Mouse (Mus musculus): ENCODE data around the gene Xrcc2.
"Not testable (repeated sequence)": the region's sequence is repeated elsewhere in the genome, so short reads cannot be mapped to it uniquely, and the experiment has no call there.

Gene Xrcc2

GRCm38 (mm10) chr5:25705567-25706349, at the start of gene Xrcc2:
Gene Xrcc2, minus strand, starts transcription at chr5:25705825.
- DNase-seq = peak; percentile 96

DNA sequence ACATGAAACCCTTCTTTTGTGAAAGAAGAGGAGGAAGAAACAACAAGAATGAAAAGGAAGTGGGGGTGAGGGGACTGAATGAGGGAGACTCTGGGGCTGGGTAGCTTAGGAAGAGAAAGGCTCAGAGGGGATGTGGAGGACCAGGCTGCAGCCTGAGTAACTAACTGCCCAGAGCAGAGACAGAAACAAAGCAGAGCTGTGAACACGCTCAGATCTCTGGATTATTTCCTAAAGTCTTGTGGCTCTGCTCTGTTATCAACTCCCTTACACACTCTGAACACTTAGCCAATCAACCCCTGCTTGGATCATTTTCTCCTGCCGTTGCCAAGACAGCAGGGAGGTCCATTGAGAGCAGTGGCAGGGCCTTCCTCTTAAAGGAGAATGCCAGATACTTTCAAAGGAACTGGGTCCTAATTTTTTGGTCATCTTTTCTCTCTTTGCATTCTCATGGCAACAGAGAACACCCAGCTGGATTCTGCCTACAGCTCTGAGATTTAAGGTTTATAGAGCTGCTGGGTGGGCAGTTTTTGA, 48.7 kb upstream of the Xrcc2 start:
- peak; percentile 46 for DNase-seq

- DNase-seq = no peak
These were observed 48.1 kb upstream of the Xrcc2 start for GRCm38 (mm10) chr5:25753556-25754235.

DNA sequence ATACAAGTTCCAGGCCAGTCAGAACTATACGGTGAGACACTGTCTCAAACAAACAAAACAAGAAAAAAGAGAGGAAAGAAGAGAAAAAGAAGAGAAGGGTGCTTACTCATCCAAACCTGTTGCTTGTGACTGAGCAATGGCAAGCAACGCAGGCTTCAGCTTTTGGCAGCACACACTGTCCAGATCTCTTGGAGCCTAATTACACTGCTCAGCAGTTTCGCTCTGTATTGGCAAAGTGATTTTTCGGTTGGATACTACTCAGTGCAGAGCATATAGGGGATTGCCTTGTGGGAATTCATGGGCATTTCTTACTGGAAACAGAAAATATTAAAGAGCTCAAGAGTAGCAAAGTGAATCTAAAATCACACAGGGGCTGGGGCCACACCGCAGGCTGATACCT, 47.2 kb upstream of the Xrcc2 start:
- peak; percentile 47 for DNase-seq

- DNase-seq = no peak
These were observed 45.9 kb upstream of the Xrcc2 start for GRCm38 (mm10) chr5:25751552-25751951.

DNA sequence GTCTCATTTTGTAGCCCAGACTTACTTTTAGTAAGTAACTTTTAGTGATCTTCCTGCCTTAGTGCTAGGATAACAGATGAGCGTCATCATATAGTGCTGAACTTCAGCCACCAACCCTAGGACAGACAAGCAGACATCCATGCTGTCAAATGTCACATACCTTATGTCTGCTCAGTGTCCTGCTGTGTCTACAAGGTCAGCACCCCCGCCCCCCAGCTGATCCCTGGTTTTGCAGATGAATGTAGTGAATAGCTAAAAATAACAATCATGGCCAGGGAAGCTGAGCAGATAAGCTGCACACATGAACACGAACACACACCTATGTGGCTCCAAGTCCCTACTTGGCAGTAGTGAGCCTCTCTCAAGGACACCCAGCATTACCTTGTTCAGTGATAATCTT, 43.0 kb upstream of the Xrcc2 start:
- DNase-seq = no peak

DNA sequence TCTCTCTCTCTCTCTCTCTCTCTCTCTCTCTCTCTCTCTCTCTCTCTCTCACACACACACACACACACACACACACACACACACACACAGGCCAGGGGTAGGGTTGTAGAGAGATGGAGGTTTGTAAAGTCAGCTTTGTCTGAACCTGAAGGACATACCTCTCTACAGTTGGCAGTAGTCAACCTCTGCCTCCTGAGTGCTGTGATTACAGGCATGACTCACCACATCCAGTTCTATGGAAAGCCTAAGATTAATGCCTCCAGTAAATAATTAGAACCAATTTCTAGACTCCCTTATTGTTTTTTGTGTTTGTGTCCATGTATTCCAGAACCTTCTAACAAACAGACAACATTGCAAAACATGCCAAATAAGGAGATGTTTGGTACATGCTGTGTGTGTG, 42.3 kb upstream of the Xrcc2 start:
- no peak for DNase-seq

- not testable (repeated sequence) for DNase-seq
These were observed 33.3 kb upstream of the Xrcc2 start for GRCm38 (mm10) chr5:25738902-25739301.

GRCm38 (mm10) chr5:25738448-25738847, 32.8 kb upstream of the Xrcc2 start:
- DNase-seq = no peak

DNA sequence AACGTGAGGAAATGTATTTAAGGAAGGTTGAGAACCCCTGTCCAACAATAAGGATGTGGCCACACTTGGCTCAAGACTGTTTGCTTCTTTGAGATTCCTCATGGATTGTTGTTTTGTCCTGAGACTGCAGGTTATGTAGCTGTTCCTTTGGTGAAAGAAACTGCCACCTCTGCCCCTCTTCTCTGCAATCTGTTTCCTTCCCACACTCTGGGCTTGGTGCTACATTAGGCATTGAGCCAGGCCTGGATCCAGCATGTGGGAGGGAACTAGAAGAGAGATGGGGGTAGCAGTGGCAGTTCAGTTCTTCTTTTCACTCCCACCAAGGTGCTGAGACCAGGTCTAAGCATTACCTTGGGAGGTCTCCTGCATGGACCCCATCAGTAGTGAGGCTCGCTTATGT, 30.2 kb upstream of the Xrcc2 start:
- DNase-seq = peak; percentile 82

DNA sequence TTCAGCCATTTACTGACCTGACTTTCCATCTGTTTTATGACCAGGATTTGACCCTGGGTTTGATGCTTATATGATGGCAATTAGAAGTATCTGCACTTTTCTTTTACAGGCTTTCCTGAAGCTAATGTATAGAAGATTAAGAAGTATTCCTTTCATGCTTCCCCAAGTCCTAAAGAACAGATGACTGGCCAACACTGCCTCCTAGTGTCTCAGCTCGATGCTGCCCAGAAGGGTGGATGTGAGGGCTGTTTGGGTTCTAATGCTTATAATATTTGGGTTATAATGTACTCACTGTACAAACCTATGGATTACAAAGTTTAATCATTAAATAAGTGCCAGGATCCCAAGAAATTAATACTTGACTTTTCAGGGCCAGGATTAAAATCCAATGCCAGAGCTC, 28.7 kb upstream of the Xrcc2 start:
- no peak for DNase-seq

DNA sequence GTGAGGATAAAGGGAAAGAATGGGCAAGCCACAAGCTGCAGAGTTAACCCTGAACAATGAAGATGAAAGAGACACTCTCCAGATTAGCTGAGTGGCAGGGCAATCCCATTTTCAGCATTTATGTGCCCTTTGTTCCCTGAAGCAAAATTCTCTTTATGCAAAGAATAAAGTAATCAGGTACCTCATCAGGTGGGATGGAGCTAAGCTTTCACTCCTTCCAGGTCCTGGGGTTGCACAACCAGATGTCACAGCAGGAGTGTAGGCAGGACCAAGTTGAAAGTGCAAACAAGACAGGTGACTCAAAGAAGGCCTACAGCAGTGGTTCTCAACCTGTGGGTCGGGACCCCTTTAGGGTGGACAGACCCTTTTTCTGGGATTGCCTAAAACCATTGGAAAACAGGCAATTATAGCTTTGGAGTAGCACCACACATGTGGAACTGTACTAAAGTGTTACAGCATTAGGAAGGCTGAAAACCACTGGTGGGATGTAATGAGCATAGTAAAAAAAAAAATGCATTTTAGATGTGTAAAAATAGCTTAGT, 18.6 kb upstream of the Xrcc2 start:
- no peak for DNase-seq

DNA sequence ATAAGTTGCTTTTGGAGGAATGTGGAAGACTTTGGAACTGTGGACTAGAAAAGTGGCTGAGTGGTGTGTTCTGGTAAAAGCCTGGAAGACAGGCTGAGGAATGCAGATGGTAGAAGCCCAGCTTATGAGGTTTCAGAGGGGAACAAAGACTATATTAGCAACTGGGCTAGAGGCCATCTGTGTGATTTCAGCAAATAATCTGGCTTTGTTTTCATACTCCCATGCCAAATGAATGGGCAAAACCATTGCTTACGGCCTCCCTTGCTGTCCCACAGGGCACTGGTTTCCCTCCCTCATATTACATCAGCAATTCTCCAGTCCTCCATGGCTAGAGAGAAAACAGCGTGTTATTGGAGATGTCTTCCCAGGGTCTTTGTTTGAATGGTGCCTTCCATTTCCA, 17.4 kb upstream of the Xrcc2 start:
- DNase-seq = no peak

- peak; percentile 14 for DNase-seq
These were observed 13.8 kb upstream of the Xrcc2 start for GRCm38 (mm10) chr5:25719390-25719789.

DNA sequence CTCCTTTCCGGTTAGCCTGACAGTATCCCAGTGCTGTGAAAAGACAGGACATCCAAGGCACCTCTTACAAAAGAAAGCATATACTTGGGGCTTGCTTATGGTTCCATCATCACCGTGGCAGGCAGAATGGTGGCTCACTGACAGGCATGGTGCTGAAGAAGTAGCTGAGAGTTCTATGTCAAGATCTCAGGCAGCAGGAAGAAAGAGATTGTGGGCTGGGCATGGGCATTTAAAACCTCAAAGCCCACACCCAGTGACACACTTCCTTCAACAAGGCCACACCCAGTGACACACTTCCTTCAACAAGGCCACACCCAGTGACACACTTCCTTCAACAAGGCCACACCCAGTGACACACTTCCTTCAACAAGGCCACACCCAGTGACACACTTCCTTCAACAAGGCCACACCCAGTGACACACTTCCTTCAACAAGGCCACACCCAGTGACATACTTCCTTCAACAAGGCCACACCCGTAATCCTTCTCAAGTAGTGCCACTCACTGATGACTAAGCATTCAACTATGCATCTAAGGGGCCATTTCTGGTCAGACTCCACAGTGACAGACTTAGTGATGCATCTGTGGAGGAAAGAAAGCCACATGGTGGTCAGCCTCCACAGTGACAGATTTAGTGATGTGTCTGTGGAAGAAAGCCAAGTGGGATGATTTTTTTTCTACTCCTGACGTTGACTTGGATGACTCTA, 7.5 kb upstream of the Xrcc2 start:
- not testable (repeated sequence) for DNase-seq

DNA sequence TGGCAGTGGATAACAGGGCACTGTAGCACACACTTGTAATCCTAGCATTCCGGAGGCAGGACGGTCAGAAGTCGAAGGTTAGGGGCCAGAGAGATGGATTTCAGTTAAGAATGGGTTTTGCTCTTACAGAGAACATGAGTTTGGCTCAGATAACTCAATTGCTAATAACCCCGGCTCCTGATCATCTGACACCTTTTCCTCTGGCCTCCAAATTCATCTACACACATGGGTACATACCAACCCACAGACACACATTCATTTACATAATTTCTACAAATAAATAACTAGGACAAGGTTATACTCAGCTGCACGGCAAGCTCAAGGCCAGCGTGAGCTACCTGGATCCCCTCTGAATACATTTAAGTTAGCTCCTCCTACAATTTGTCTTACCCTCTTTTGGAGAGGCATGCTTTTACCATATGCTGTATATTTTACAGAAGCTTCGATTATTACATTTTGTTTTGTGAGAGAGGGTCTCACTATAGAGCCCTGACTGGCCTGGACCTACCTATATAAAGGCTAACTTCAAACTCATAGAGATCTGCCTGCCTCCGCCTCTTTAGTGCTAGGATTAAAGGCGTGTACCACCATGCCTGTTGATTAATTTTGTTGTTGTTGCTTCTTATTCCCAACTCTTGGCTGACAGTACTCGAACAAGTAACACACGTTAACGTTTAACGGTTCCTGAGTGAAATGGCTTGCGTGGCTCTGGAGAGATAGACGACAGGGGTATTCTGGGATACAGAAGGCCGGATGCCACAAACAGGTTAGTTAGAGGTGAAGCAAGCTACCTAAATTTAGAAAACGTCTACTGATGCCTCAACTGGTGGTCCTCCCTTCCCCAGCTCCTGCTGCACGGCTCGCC, 691 bp downstream of the Xrcc2 start:
- DNase-seq = no peak

DNA sequence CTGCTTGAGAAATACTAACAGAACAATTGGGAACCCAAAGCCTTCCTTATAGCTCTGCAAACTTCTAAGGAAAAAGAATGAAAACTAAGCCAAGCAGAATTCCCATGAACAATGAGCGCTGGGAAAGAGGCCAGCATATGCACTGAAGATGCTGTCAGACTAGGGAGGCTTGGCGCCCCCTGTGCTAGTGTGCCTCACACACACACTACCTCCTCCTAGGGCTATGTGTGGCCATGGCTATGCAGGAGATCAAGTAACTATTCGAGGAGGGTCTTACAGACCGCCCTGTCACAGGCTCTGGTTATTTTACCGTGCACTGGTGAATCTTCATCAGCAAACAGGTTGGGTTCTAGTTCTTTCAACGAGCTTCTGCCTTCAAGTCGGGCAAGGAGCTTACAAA, 7.7 kb downstream of the Xrcc2 start:
- DNase-seq = no peak

GRCm38 (mm10) chr5:25696256-25696655, 9.4 kb downstream of the Xrcc2 start:
- peak; percentile 11 for DNase-seq

- DNase-seq = no peak
These were observed 9.8 kb downstream of the Xrcc2 start for GRCm38 (mm10) chr5:25695786-25696185.

DNA sequence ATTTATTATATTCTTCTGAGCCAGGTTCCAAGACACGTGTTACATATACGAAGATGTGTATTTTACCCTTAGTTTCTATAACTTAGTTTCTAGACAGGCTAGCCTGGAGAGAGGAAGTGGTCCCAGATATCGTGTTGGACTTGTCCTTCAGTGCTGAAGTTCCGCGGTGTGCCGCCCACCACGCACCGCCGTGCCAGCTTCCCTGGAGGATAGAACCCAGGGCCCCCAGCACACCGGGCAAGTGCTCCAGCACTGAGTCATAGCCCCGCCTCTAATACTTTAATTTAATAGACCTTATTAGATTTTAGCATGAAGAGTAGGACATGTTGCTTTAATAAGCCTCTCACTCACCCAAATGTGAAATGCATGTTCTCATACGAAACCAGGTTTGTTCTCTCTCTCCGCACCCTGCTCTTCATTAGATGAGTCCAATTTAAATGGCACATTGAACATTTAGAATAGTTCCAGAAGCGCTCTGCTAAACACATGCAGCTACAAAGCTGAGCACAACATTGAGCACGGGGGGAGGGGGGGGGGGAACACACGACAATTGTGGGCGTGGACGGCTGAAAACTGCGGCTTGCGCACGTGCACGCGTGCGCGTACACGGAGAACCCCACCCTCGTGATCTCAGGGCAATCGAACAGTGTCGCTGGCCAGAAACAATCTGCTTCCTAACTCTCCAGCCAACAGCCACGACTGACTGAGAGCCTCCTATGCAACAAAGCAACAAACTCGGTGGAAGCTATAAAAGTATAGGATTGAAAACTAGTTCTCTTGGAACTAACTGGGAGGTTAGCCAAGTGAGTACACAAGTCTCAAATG, 33.7 kb downstream of the Xrcc2 start:
- no peak for DNase-seq

- no peak for DNase-seq
These were observed 34.6 kb downstream of the Xrcc2 start for GRCm38 (mm10) chr5:25671051-25671450.

All from right cerebral cortex, adult 18-20 months (tissue).